Mouse (Mus musculus) left cerebral cortex, postnatal 4 days (tissue): Measurements from ENCODE around the gene Hoxb4. TPM values are rescaled to one million over a fixed set of nuclear protein-coding genes. Genes with fewer than 3 reads are reported as not detected.

Experiments used
- DNase-seq: peaks from one replicate; pipeline ENCODE4 v3.0.0-alpha.2; 2022
- intact Hi-C: fragments of 180-260 bp; cut with DNase I; formaldehyde crosslinking; loops from one replicate; pipeline ENCODE4 v1.15.1; 2025
- microRNA-seq: library from miRNA; unstranded; fragments of <30 nt; microRNA quantifications from one replicate; pipeline ENCODE4 v1.2.0, GENCODE M21; 2022
- total RNA-seq, 2 experiments: library from RNA; stranded (reverse); gene quantifications; 2 replicates each; pipeline ENCODE4 v1.2.3; 2021

Hoxb4 gene
- total RNA-seq, 2 experiments from 2014 or later: not detected

DNA sequence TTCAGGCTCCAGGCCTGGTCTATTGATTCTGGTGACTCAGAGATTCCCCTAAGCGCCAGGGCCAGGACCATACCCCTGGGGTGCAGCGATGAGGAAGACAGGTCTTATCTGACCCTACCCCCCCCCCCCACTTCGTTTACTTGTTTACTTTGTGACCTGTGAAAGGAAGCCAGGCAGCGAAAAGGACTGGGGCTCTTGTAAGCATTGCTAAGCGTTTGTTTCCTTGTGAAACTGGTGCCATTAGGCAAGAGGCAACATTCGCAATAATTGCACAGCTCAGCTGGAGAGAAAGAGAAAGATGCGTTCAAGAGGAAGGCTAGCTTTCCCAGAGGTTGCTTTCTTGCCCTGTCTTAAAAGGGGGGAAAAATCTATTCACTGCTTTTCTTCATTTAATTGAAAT, 51.1 kb downstream of the Hoxb4 start:
- intact Hi-C loops: no loop called here
- DNase-seq: no peak

Small RNAs within 50 kb of the gene (microRNA-seq; reads per million reads assigned to microRNA genes)
- gene Mir10a: 7.5 reads per million, percentile 19 among the genes with 10 or more reads in this experiment

Other genes starting within 250 kb of the Hoxb4 start
- gene Atp5g1, start 242.6 kb upstream of the Hoxb4 start, total RNA-seq: 100 to 1,000 TPM; 349 to 390 TPM
- gene Calcoco2, start 206.3 kb upstream of the Hoxb4 start, total RNA-seq: not detected
- gene Ttll6, start 184.5 kb upstream of the Hoxb4 start, total RNA-seq: under 1 TPM; 0.28 to 0.32 TPM
- gene Hoxb13, start 124.0 kb upstream of the Hoxb4 start, total RNA-seq: not detected
- gene Hoxb9, start 46.8 kb upstream of the Hoxb4 start, total RNA-seq: not detected
- gene Hoxb8, start 36.4 kb upstream of the Hoxb4 start, total RNA-seq: not detected
- gene Hoxb7, start 31.6 kb upstream of the Hoxb4 start, total RNA-seq: not detected
- gene Hoxb6, start 25.8 kb upstream of the Hoxb4 start, total RNA-seq: not detected
- not detected for gene Hoxb5, start 14.9 kb upstream of the Hoxb4 start, total RNA-seq
- not detected for gene Hoxb3, start 5.1 kb downstream of the Hoxb4 start, total RNA-seq
- not detected for gene Hoxb2, start 32.3 kb downstream of the Hoxb4 start, total RNA-seq
- gene Hoxb1, start 47.5 kb downstream of the Hoxb4 start, total RNA-seq: not detected
- 1 to 10 TPM; 1.1 to 1.3 TPM for gene Skap1, start 146.3 kb downstream of the Hoxb4 start, total RNA-seq